Mouse (Mus musculus) ES-E14 (cell line): ENCODE results near the gene Tmem39a. TPM values are rescaled to one million over a fixed set of nuclear protein-coding genes. Genes with fewer than 3 reads are reported as not detected.

Source experiments
- DNase-seq: peaks from one replicate; pipeline ENCODE4 v3.0.0-alpha.2; 2013; ENCODE audit warnings: low read depth, low spot score
- H3K27ac ChIP-seq: 2 replicates; pipeline ENCODE4 v1.5.1; 2012; ENCODE audit warnings: low read depth, mild to moderate bottlenecking, low read length, moderate library complexity, mixed read lengths; ENCODE audit not compliant: poor library complexity, insufficient read depth, severe bottlenecking
- H3K36me3 ChIP-seq: 2 replicates; pipeline ENCODE4 v1.6.1; 2012; ENCODE audit warnings: mild to moderate bottlenecking, low read length, moderate library complexity, mixed read lengths; ENCODE audit not compliant: control insufficient read depth, poor library complexity, insufficient read depth, severe bottlenecking
- H3K4me1 ChIP-seq, 2 experiments: fragments of 150-350 bp in 1 of 2; sonication (generic) in 1 of 2; 2 replicates each; pipeline ENCODE4 v1.6.1; 2012; ENCODE audit warnings: low read length in 2 of 2, mild to moderate bottlenecking in 1 of 2, mixed read lengths in 1 of 2; ENCODE audit not compliant: control insufficient read depth in 2 of 2, insufficient read depth in 2 of 2, poor library complexity in 1 of 2
- H3K4me3 ChIP-seq, 2 experiments: fragments of 150-350 bp in 1 of 2; sonication (generic) in 1 of 2; 2 replicates each; pipeline ENCODE4 v1.5.1; 2012; ENCODE audit warnings: low read length in 2 of 2, low read depth in 1 of 2, mild to moderate bottlenecking in 1 of 2, mixed read lengths in 1 of 2; ENCODE audit not compliant: insufficient read depth in 1 of 2, poor library complexity in 1 of 2, severe bottlenecking in 1 of 2
- H3K9ac ChIP-seq: 2 replicates; pipeline ENCODE4 v1.6.1; 2012; ENCODE audit warnings: low read depth, mild to moderate bottlenecking, low read length, mixed read lengths; ENCODE audit not compliant: poor library complexity, insufficient read depth, severe bottlenecking
- H3K9me3 ChIP-seq: fragments of 150-350 bp; sonication (generic); 2 replicates; pipeline ENCODE4 v1.6.1; 2012; ENCODE audit warnings: low read depth, mild to moderate bottlenecking, low read length; ENCODE audit not compliant: control insufficient read depth, insufficient read depth
- CHD2 ChIP-seq: IDR thresholded peaks from 2 replicates; pipeline ENCODE4 v1.6.1; 2014; ENCODE audit warnings: mild to moderate bottlenecking, low read depth, low read length, inconsistent platforms
- HCFC1 ChIP-seq: IDR thresholded peaks from 2 replicates; pipeline ENCODE4 v1.6.1; 2012; ENCODE audit warnings: low read length, inconsistent platforms, borderline replicate concordance; ENCODE audit not compliant: insufficient read depth
- MAFK ChIP-seq: IDR thresholded peaks from 2 replicates; pipeline ENCODE4 v1.6.1; 2014; ENCODE audit warnings: mild to moderate bottlenecking, low read depth, low read length, inconsistent platforms; ENCODE audit not compliant: insufficient read depth
- ZC3H11A ChIP-seq: IDR thresholded peaks from 2 replicates; pipeline ENCODE4 v1.6.1; 2012; ENCODE audit warnings: low read depth, mild to moderate bottlenecking, inconsistent platforms, low read length, borderline replicate concordance
- ZNF384 ChIP-seq: IDR thresholded peaks from 2 replicates; pipeline ENCODE4 v1.6.1; 2012; ENCODE audit warnings: low read depth, low read length, inconsistent platforms
- in situ Hi-C, 2 experiments: fragments of 600-800 bp; cut with MboI; formaldehyde crosslinking; loops; one replicate each; pipeline ENCODE4 v1.15.1; 2025; ENCODE audit warnings: low sequenced_read_pairs in 2 of 2, inconsistent platforms in 1 of 2; ENCODE audit not compliant: unreplicated experiment in 2 of 2
- total RNA-seq: library from RNA; depleted of rRNA; stranded (reverse); fragments of 300-350 nt; gene quantifications from 2 replicates; pipeline ENCODE4 v1.2.3, GENCODE M21; 2012

Gene Tmem39a
- total RNA-seq, 1 experiment = 124 TPM

GRCm38 (mm10) chr16:38619054-38619453 is 60.6 kb downstream of the Tmem39a start:
- Histone ChIP-seq H3K9me3 (no peaks in the 10 kb centered on the region), H3K27ac (no peak overlapping the region), H3K4me3 (no peak overlapping the region), H3K4me1 (no peaks in the 10 kb centered on the region; a peak in 1 of 4 replicates), H3K36me3 (no peaks in the 10 kb centered on the region), H3K9ac (no peak overlapping the region)
- peak; percentile 69 for DNase-seq
- in situ Hi-C loops = no loop called here
- TF ChIP-seq HCFC1 = no peak
- TF ChIP-seq MAFK = no peak
- TF ChIP-seq ZC3H11A = no peak
- no peak for TF ChIP-seq ZNF384
- no peak for TF ChIP-seq CHD2

GRCm38 (mm10) chr16:38620696-38621450 is 62.4 kb downstream of the Tmem39a start:
- H3K9ac ChIP-seq = no peak overlapping the region
- no peaks in the 10 kb centered on the region for H3K9me3 ChIP-seq
- no peaks in the 10 kb centered on the region for H3K36me3 ChIP-seq
- no peak for DNase-seq
- no peaks in the 10 kb centered on the region; a peak in 1 of 4 replicates for H3K4me1 ChIP-seq
- TF ChIP-seq ZC3H11A (no peak), HCFC1 (no peak), CHD2 (no peak), MAFK (no peak), ZNF384 (no peak)
- H3K27ac ChIP-seq = no peak overlapping the region
- in situ Hi-C loops = loop anchor here in 1 of 2 experiments (10.0 kb wide), 2 partner anchors 184 to 434 kb away; partner anchors contain the start of gene Upk1b
- H3K4me3 ChIP-seq = no peak overlapping the region

GRCm38 (mm10) chr16:38622283-38622682 is 63.8 kb downstream of the Tmem39a start:
- Histone ChIP-seq H3K36me3 (no peaks in the 10 kb centered on the region), H3K4me1 (no peaks in the 10 kb centered on the region; a peak in 1 of 4 replicates), H3K27ac (no peak overlapping the region), H3K9me3 (no peaks in the 10 kb centered on the region), H3K4me3 (no peak overlapping the region), H3K9ac (no peak overlapping the region)
- in situ Hi-C loops = loop anchor here in 1 of 2 experiments (10.0 kb wide), 2 partner anchors 183 to 433 kb away; partner anchors contain the start of gene Upk1b
- TF ChIP-seq MAFK (no peak), ZC3H11A (no peak), HCFC1 (no peak)
- no peak for DNase-seq

GRCm38 (mm10) chr16:38624303-38624702 is 65.8 kb downstream of the Tmem39a start:
- H3K36me3 ChIP-seq = no peaks in the 10 kb centered on the region
- H3K9ac ChIP-seq = no peak overlapping the region
- no peaks in the 10 kb centered on the region for H3K9me3 ChIP-seq
- H3K27ac ChIP-seq = no peak overlapping the region
- no peak overlapping the region for H3K4me3 ChIP-seq
- in situ Hi-C loops = loop anchor here in 1 of 2 experiments (10.0 kb wide), 2 partner anchors 180 to 430 kb away; partner anchors contain the start of gene Upk1b
- H3K4me1 ChIP-seq = no peaks in the 10 kb centered on the region; a peak in 1 of 4 replicates
- no peak for DNase-seq
- TF ChIP-seq MAFK (no peak), CHD2 (no peak), ZNF384 (no peak), ZC3H11A (no peak), HCFC1 (no peak)
